Mouse (Mus musculus) myocyte (in vitro differentiated cells): ENCODE measurements around the gene Auh. TPM values are rescaled to one million over a fixed set of nuclear protein-coding genes. Genes with fewer than 3 reads are reported as not detected.

Experiments used
- H3K27me3 ChIP-seq: one replicate; pipeline ENCODE4 v1.6.1; 2011; ENCODE audit not compliant: control insufficient read depth, insufficient read depth, insufficient read length
- H3K36me3 ChIP-seq: one replicate; pipeline ENCODE4 v1.6.1; 2011; ENCODE audit not compliant: control insufficient read depth, insufficient read depth
- H3K4me2 ChIP-seq: one replicate; pipeline ENCODE4 v1.6.1; 2011; ENCODE audit warnings: low read depth, control low read depth
- H3K4me3 ChIP-seq: one replicate; pipeline ENCODE4 v1.5.1; 2011; ENCODE audit warnings: mild to moderate bottlenecking, control low read depth, moderate library complexity
- H3K79me2 ChIP-seq: one replicate; pipeline ENCODE4 v1.6.1; 2011; ENCODE audit not compliant: control insufficient read depth, insufficient read depth
- H3ac ChIP-seq: one replicate; pipeline ENCODE4 v1.6.1; 2011; ENCODE audit not compliant: control insufficient read depth, insufficient read length
- CEBPB ChIP-seq: IDR thresholded peaks from 2 replicates; pipeline ENCODE4 v1.6.1; 2011; ENCODE audit warnings: mild to moderate bottlenecking, moderate library complexity; ENCODE audit not compliant: poor library complexity, insufficient read depth, severe bottlenecking
- E2F4 ChIP-seq: IDR thresholded peaks from one replicate; pipeline ENCODE4 v1.6.1; 2011; ENCODE audit warnings: mild to moderate bottlenecking, control low read depth, moderate library complexity; ENCODE audit not compliant: insufficient read depth
- MAX ChIP-seq: IDR thresholded peaks from one replicate; pipeline ENCODE4 v1.6.1; 2011; ENCODE audit warnings: low read depth, mild to moderate bottlenecking, control low read depth
- MYOD1 ChIP-seq, 3 experiments: IDR thresholded peaks; one replicate each; pipeline ENCODE4 v1.6.1; 2011; ENCODE audit warnings: control low read depth in 2 of 3, low read depth in 2 of 3, mild to moderate bottlenecking in 2 of 3, moderate library complexity in 1 of 3; ENCODE audit not compliant: insufficient read length in 2 of 3, control insufficient read depth in 1 of 3
- MYOG ChIP-seq, 3 experiments: IDR thresholded peaks; one replicate each; pipeline ENCODE4 v1.6.1; 2011; ENCODE audit warnings: control low read depth in 2 of 3, low read depth in 2 of 3, mild to moderate bottlenecking in 2 of 3; ENCODE audit not compliant: insufficient read length in 2 of 3, control insufficient read depth in 1 of 3, insufficient read depth in 1 of 3
- POLR2A ChIP-seq: IDR thresholded peaks from one replicate; pipeline ENCODE4 v1.6.1; 2011; ENCODE audit warnings: low read depth, mild to moderate bottlenecking, control low read depth, moderate library complexity; ENCODE audit not compliant: insufficient read length
- POLR2AphosphoS2 ChIP-seq: IDR thresholded peaks from one replicate; pipeline ENCODE4 v1.6.1; 2011; ENCODE audit warnings: low read depth, control low read depth; ENCODE audit not compliant: insufficient read length
- REST ChIP-seq: IDR thresholded peaks from one replicate; pipeline ENCODE4 v1.6.1; 2011; ENCODE audit warnings: mild to moderate bottlenecking, control low read depth, moderate library complexity; ENCODE audit not compliant: insufficient read depth, insufficient read length
- SRF ChIP-seq: IDR thresholded peaks from one replicate; pipeline ENCODE4 v1.6.1; 2011; ENCODE audit warnings: low read depth; ENCODE audit not compliant: control insufficient read depth, insufficient read length
- TCF12 ChIP-seq: IDR thresholded peaks from one replicate; pipeline ENCODE4 v1.6.1; 2011; ENCODE audit warnings: mild to moderate bottlenecking, control low read depth; ENCODE audit not compliant: poor library complexity, insufficient read depth, severe bottlenecking
- TCF3 ChIP-seq: IDR thresholded peaks from one replicate; pipeline ENCODE4 v1.6.1; 2011; ENCODE audit warnings: low read depth, control low read depth; ENCODE audit not compliant: insufficient read length
- USF1 ChIP-seq: IDR thresholded peaks from one replicate; pipeline ENCODE4 v1.6.1; 2011; ENCODE audit warnings: low read depth, mild to moderate bottlenecking, control low read depth, moderate library complexity
- polyA plus RNA-seq: library from polyadenylated mRNA; unstranded; fragments of >200 nt; fragmentation: generic; extraction: Trizol; gene quantifications from one replicate; pipeline ENCODE4 v1.2.1, GENCODE M21; 2012; ENCODE audit warnings: missing spikeins

Auh gene
- polyA plus RNA-seq, 1 experiment, result 17.4 TPM

- Histone ChIP-seq H3ac (no peak overlapping the region), H3K79me2 (no peaks in the 10 kb centered on the region), H3K36me3 (no peaks in the 10 kb centered on the region), H3K4me3 (no peak overlapping the region), H3K4me2 (no peak overlapping the region), H3K27me3 (no peaks in the 10 kb centered on the region)
- TF ChIP-seq TCF12 (no peak), E2F4 (no peak), USF1 (no peak), POLR2A (no peak), MAX (no peak), REST (no peak), TCF3 (no peak), MYOD1 (IDR thresholded peaks at IDR 0.05; ENCODE audit: control insufficient read depth in 1 of 3, insufficient read length in 2 of 3, low read depth in 2 of 3) (no peak), MYOG (IDR thresholded peaks at IDR 0.05; ENCODE audit: control insufficient read depth in 1 of 3, insufficient read depth in 1 of 3, insufficient read length in 2 of 3, low read depth in 2 of 3) (no peak), POLR2AphosphoS2 (no peak)
These were observed 128.7 kb downstream of the Auh start for GRCm38 (mm10) chr13:52800687-52801341.

GRCm38 (mm10) chr13:52800091-52800490 is 129.4 kb downstream of the Auh start:
- no peak for TF ChIP-seq POLR2AphosphoS2
- Histone ChIP-seq H3ac (no peak overlapping the region), H3K36me3 (no peaks in the 10 kb centered on the region), H3K4me2 (no peak overlapping the region), H3K27me3 (no peaks in the 10 kb centered on the region), H3K79me2 (no peaks in the 10 kb centered on the region), H3K4me3 (no peak overlapping the region)

- no peak overlapping the region for H3K4me3 ChIP-seq
- no peak for TF ChIP-seq USF1
- no peak for TF ChIP-seq SRF
- TF ChIP-seq POLR2A, result no peak
- no peak for TF ChIP-seq POLR2AphosphoS2
- TF ChIP-seq TCF3, result no peak
- H3K27me3 ChIP-seq, result no peaks in the 10 kb centered on the region
- H3K4me2 ChIP-seq, result no peak overlapping the region
- no peak overlapping the region for H3ac ChIP-seq
- H3K79me2 ChIP-seq, result no peaks in the 10 kb centered on the region
- no peaks in the 10 kb centered on the region for H3K36me3 ChIP-seq
These were observed 135.2 kb downstream of the Auh start for GRCm38 (mm10) chr13:52794232-52794631.

GRCm38 (mm10) chr13:52793434-52793989 is 136.0 kb downstream of the Auh start:
- H3ac ChIP-seq, result no peak overlapping the region
- H3K27me3 ChIP-seq, result no peaks in the 10 kb centered on the region
- no peaks in the 10 kb centered on the region for H3K36me3 ChIP-seq
- no peak overlapping the region for H3K4me3 ChIP-seq
- no peak for TF ChIP-seq MYOG (IDR thresholded peaks at IDR 0.05; ENCODE audit: control insufficient read depth in 1 of 3, insufficient read depth in 1 of 3, insufficient read length in 2 of 3, low read depth in 2 of 3)
- no peak overlapping the region for H3K4me2 ChIP-seq
- no peaks in the 10 kb centered on the region for H3K79me2 ChIP-seq

- no peak for TF ChIP-seq POLR2A
- TF ChIP-seq MAX, result no peak
- TF ChIP-seq MYOD1 (IDR thresholded peaks at IDR 0.05; ENCODE audit: control insufficient read depth in 1 of 3, insufficient read length in 2 of 3, low read depth in 2 of 3), result no peak
- TF ChIP-seq TCF3, result no peak
- TF ChIP-seq POLR2AphosphoS2, result no peak
- TF ChIP-seq SRF, result no peak
These were observed 137.1 kb downstream of the Auh start for GRCm38 (mm10) chr13:52792242-52792844.

GRCm38 (mm10) chr13:52790894-52791293 is 138.6 kb downstream of the Auh start:
- H3K79me2 ChIP-seq, result no peaks in the 10 kb centered on the region
- no peak overlapping the region for H3ac ChIP-seq
- no peaks in the 10 kb centered on the region for H3K27me3 ChIP-seq
- H3K36me3 ChIP-seq, result no peaks in the 10 kb centered on the region
- TF ChIP-seq TCF12, result no peak
- no peak for TF ChIP-seq MAX
- TF ChIP-seq USF1, result no peak
- TF ChIP-seq POLR2AphosphoS2, result no peak
- TF ChIP-seq CEBPB, result no peak
- no peak for TF ChIP-seq MYOD1 (IDR thresholded peaks at IDR 0.05; ENCODE audit: control insufficient read depth in 1 of 3, insufficient read length in 2 of 3, low read depth in 2 of 3)
- TF ChIP-seq SRF, result no peak
- TF ChIP-seq MYOG (IDR thresholded peaks at IDR 0.05; ENCODE audit: control insufficient read depth in 1 of 3, insufficient read depth in 1 of 3, insufficient read length in 2 of 3, low read depth in 2 of 3), result no peak
- TF ChIP-seq REST, result no peak
- no peak for TF ChIP-seq E2F4
- TF ChIP-seq TCF3, result no peak
- TF ChIP-seq POLR2A, result no peak
- no peak overlapping the region for H3K4me3 ChIP-seq
- no peak overlapping the region for H3K4me2 ChIP-seq

More at GRCm38 (mm10) chr13:52792242-52792844, 137.1 kb downstream of the Auh start:
- Histone ChIP-seq H3ac (no peak overlapping the region), H3K27me3 (no peaks in the 10 kb centered on the region), H3K36me3 (no peaks in the 10 kb centered on the region), H3K79me2 (no peaks in the 10 kb centered on the region), H3K4me3 (no peak overlapping the region), H3K4me2 (no peak overlapping the region)
